Comparison of ENCODE assay signal across 9 mouse cellular contexts in the genomic region with DNA sequence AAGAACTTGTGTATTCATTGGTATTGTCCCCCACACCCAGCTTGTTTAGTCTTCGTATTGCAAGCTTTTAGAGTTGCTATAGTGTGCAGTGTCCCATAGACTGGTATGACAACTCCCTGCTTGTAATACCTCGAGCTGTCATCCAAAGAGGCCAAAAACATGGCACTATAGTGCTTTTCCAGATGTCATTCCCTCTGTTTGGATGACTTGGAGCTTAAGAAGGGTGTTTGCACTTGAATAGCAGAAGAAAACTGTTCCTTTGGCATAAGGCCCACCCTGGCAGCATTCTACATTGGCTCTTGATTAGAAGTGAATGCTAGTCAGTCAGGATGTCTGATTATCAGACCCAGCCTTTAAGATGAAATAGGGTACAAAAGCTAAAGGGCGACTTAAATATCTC. TPM values are rescaled to one million over a fixed set of nuclear protein-coding genes. Genes with fewer than 3 reads are reported as not detected.
DNase-seq lines count a peak whose midpoint lies in the region; ATAC-seq lines count a peak whose summit lies in the region.
"Had no signal": no experiment of that assay in that cellular context is flagged by ENCODE, and none has a peak within 500 bp of the region (broad histone marks: within the 10 kb centered on the region; RNA-seq: fewer than 3 reads in every experiment).

No protein-coding gene starts in this region.

- intact Hi-C loops in heart, postnatal 14 days (cut with DNase I) = no loop called here

- 68% methylated on average over 3 of the region's 3 CpGs for WGBS in forebrain, embryonic 12.5 days
- 93% methylated on average over 3 of the region's 3 CpGs for WGBS in forebrain, embryonic 10.5 days
- 80% methylated on average over 3 of the region's 3 CpGs for WGBS in intestine, embryonic 15.5 days

- H3K9me3 ChIP-seq in forebrain, embryonic 12.5 days = no peaks in the 10 kb centered on the region
- no peaks in the 10 kb centered on the region for H3K9me3 ChIP-seq in forebrain, embryonic 10.5 days
- no peaks in the 10 kb centered on the region for H3K9me3 ChIP-seq in intestine, embryonic 15.5 days

- no peak overlapping the region for H3K4me3 ChIP-seq in forebrain, embryonic 12.5 days (replicated peaks)
- no peak overlapping the region for H3K4me3 ChIP-seq in forebrain, embryonic 10.5 days
- no peak overlapping the region for H3K4me3 ChIP-seq in intestine, embryonic 15.5 days (replicated peaks)

- H3K4me2 ChIP-seq in forebrain, embryonic 12.5 days = no peak overlapping the region
- no peak overlapping the region for H3K4me2 ChIP-seq in intestine, embryonic 15.5 days (replicated peaks)

- DNase-seq in forebrain, embryonic 10.5 days (ENCODE audit: extremely low spot score, low spot score) = no peak
- DNase-seq in right cerebral cortex, adult 18-20 months = peak; percentile 17
- DNase-seq in right cerebral cortex, postnatal 36 days (ENCODE audit: low spot score in 2 of 2) = no peak
- peak; percentile 11 to 31 for DNase-seq in heart, postnatal 14 days
- no peak for DNase-seq in thymus, postnatal 0 days (ENCODE audit: low spot score)
- DNase-seq in urinary bladder, adult 18-20 months (ENCODE audit: low spot score in 2 of 2) = no peak
- DNase-seq: liver, postnatal 0 days had no signal

- H3K27ac ChIP-seq in forebrain, embryonic 12.5 days = peak overlapping the region; percentile 61; the same call in 1 of the 2 replicates
- H3K27ac ChIP-seq in forebrain, embryonic 10.5 days = no peak overlapping the region
- no peak overlapping the region for H3K27ac ChIP-seq in intestine, embryonic 15.5 days

- H3K4me1 ChIP-seq in forebrain, embryonic 12.5 days = peaks cover 9% of the 10 kb centered on the region; the same call in 1 of the 2 replicates
- H3K4me1 ChIP-seq in forebrain, embryonic 10.5 days = no peaks in the 10 kb centered on the region
- no peaks in the 10 kb centered on the region for H3K4me1 ChIP-seq in intestine, embryonic 15.5 days (replicated peaks)

- no peak overlapping the region for H3K9ac ChIP-seq in forebrain, embryonic 12.5 days
- H3K9ac ChIP-seq in intestine, embryonic 15.5 days = no peak overlapping the region
- H3K9ac ChIP-seq: liver, postnatal 0 days had no signal

- H3K36me3 ChIP-seq in forebrain, embryonic 12.5 days (replicated peaks) = no peaks in the 10 kb centered on the region
- peaks cover 4% of the 10 kb centered on the region for H3K36me3 ChIP-seq in forebrain, embryonic 10.5 days (replicated peaks)
- H3K36me3 ChIP-seq in intestine, embryonic 15.5 days = no peaks in the 10 kb centered on the region

- ATAC-seq in forebrain, embryonic 12.5 days (ENCODE audit: low FRiP score) = no peak
- ATAC-seq in intestine, embryonic 15.5 days = no peak
- ATAC-seq: liver, postnatal 0 days had no signal

- H3K27me3 ChIP-seq in forebrain, embryonic 12.5 days = no peaks in the 10 kb centered on the region
- no peaks in the 10 kb centered on the region for H3K27me3 ChIP-seq in forebrain, embryonic 10.5 days (ENCODE audit: poor library complexity, severe bottlenecking)
- H3K27me3 ChIP-seq in intestine, embryonic 15.5 days (replicated peaks) = no peaks in the 10 kb centered on the region

RNA-seq across cellular contexts. Expression of a gene that starts 40.7 kb away (rescaled TPM):
- 75.6 and 84.0 TPM in 2 replicates for polyA plus RNA-seq in forebrain, embryonic 12.5 days (2016; fragmentation: Nextera tagmentation; extraction: Ambion mirVana)
- 57.4 and 59.3 TPM in 2 replicates for polyA plus RNA-seq in forebrain, embryonic 10.5 days (2016; fragmentation: Nextera tagmentation; extraction: Ambion mirVana)
- total RNA-seq in heart, postnatal 14 days (2021) = 10 to 100 TPM; 21.4 to 21.7 TPM
- polyA plus RNA-seq in thymus, postnatal 0 days (2015; fragmentation: Nextera tagmentation; extraction: Ambion mirVana) = 23.7 and 25.4 TPM in 2 replicates
- polyA plus RNA-seq in intestine, embryonic 15.5 days (2015; fragmentation: Nextera tagmentation; extraction: Ambion mirVana) = 25.4 and 26.3 TPM in 2 replicates

Comparison
In these comparisons a context has a peak if more than half of its experiments do, and no peak if none do; other contexts are left out.
1. DNase-seq: peak in right cerebral cortex, adult 18-20 months (single experiment) and heart, postnatal 14 days (2 of 2); none in forebrain, embryonic 10.5 days (single experiment), right cerebral cortex, postnatal 36 days (0 of 2), thymus, postnatal 0 days (single experiment) and urinary bladder, adult 18-20 months (0 of 2).